Mouse (Mus musculus): ENCODE measurements at regions not wholly inside any gene's neighbourhood (a gene's known extent, or its start where the extent isn't known, plus 50 kb on each side); places are given as distances from the start of the nearest gene placed in this dataset.

DNA sequence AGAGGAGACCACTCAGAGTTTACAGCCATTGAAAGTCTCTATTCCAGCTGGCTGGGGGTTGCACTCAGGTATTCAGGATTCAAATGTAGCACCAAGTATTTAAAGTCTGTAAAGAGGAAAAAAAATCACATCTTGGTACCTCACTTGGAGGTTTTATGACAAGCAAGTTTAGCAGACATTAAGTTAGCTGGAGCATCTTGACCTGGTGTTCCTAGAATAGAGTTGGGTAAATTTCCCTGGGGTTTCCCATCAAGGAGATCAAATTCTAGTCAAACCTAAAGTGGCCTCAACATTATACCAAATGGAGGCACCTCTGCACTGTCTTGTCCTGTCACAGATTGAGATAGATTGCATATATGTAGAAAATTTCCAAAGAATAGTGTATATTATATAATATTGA lies 93.8 kb upstream of the Fndc3a start:
- Histone ChIP-seq H3K27ac (ENCODE audit: control insufficient read depth, insufficient read depth, low read depth, low read length, poor library complexity) (no peak overlapping the region), H3K4me1 (ENCODE audit: control insufficient read depth, insufficient read depth, low read length) (no peaks in the 10 kb centered on the region; the same call in 1 of the 2 replicates), H3K4me3 (replicated peaks; ENCODE audit: control insufficient read depth, low read depth, low read length) (no peak overlapping the region)
- TF ChIP-seq POLR2A (IDR thresholded peaks at IDR 0.05; ENCODE audit: borderline replicate concordance, control insufficient read depth, low read depth, low read length) (no peak), CTCF (IDR thresholded peaks at IDR 0.05; ENCODE audit: control insufficient read depth, insufficient read depth, low read length) (no peak)

DNA sequence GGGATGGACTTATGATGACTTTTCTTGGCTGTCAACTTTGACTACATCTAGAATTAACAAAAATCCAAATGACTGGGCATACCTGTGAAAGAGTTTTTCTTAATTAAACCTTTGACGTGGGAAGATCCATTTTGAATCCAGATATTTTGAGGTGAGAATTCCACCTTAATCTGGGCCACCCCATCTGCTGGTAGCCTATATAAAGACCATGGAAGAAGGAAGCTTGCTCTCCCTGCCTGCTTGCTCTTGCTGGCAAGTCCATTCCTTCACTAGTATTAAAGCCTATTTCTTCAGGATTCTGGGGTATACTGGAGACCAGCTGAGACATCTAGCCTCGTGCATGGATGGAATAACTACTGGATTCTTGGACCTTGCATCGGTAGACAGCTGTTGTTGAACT lies 80.9 kb upstream of the Fndc3a start:
- 72% methylated on average over 3 of the region's 3 CpGs for WGBS
- no peaks in the 10 kb centered on the region for H3K4me1 ChIP-seq (ENCODE audit: control insufficient read depth, insufficient read depth, low read length)
- H3K4me3 ChIP-seq (replicated peaks; ENCODE audit: control insufficient read depth, low read depth, low read length): no peak overlapping the region
- no peak for TF ChIP-seq CTCF (IDR thresholded peaks at IDR 0.05; ENCODE audit: control insufficient read depth, insufficient read depth, low read length)
- TF ChIP-seq POLR2A (IDR thresholded peaks at IDR 0.05; ENCODE audit: borderline replicate concordance, control insufficient read depth, low read depth, low read length): no peak
- no peak overlapping the region for H3K27ac ChIP-seq (ENCODE audit: control insufficient read depth, insufficient read depth, low read depth, low read length, poor library complexity)

DNA sequence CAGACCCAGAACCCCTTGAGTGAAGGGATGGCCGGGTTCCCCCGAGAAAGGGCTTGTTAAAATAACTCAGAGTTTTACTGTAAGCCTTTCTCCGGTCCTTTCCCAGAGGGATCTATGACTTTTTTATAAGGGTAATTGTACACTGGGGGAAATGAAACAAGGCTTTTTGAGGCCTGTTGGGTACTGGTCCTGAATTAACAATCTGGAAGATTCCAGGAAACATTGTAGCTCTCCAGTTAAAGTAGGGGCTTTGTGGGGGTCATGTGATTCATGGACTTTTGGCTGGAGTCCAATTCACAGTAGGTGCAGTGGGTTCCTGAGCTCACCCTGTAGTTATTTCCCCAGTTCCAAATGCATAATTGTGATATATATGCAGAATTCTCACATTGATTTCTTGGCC lies 77.1 kb upstream of the Fndc3a start:
- Histone ChIP-seq H3K27ac (ENCODE audit: control insufficient read depth, insufficient read depth, low read depth, low read length, poor library complexity) (no peak overlapping the region), H3K4me1 (ENCODE audit: control insufficient read depth, insufficient read depth, low read length) (no peaks in the 10 kb centered on the region), H3K4me3 (replicated peaks; ENCODE audit: control insufficient read depth, low read depth, low read length) (no peak overlapping the region)
- 83% methylated on average over 3 of the region's 3 CpGs for WGBS
- TF ChIP-seq POLR2A (IDR thresholded peaks at IDR 0.05; ENCODE audit: borderline replicate concordance, control insufficient read depth, low read depth, low read length) (no peak), CTCF (IDR thresholded peaks at IDR 0.05; ENCODE audit: control insufficient read depth, insufficient read depth, low read length) (no peak)

DNA sequence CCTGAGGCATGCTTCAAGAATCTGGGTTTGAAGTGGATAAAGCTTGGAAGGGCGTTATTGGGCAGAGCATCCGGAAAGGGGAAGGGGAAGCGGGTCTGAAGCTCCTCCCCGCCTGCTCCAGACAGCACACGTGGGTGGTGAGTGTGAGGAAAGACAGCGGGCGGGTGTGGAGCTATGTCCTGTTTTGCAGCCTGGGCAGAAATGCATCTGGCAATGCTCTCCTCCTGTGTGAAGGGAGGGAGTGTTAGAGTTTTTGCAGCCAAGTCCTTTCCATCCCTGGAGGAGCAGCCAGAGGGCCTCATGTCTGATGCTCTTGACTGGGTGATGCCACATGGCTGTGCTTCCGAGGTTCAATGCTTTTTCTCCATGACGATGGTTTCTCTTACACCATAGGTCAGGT lies 73.4 kb upstream of the Fndc3a start:
- WGBS: 29% methylated on average over 9 of the region's 9 CpGs
- H3K4me1 ChIP-seq (ENCODE audit: control insufficient read depth, insufficient read depth, low read length): no peaks in the 10 kb centered on the region
- peak overlapping the region; percentile 23 for H3K4me3 ChIP-seq (replicated peaks; ENCODE audit: control insufficient read depth, low read depth, low read length)
- no peak overlapping the region; the same call in 1 of the 2 replicates for H3K27ac ChIP-seq (ENCODE audit: control insufficient read depth, insufficient read depth, low read depth, low read length, poor library complexity)
- TF ChIP-seq CTCF (IDR thresholded peaks at IDR 0.05; ENCODE audit: control insufficient read depth, insufficient read depth, low read length) (no peak), POLR2A (IDR thresholded peaks at IDR 0.05; ENCODE audit: borderline replicate concordance, control insufficient read depth, low read depth, low read length) (no peak)

DNA sequence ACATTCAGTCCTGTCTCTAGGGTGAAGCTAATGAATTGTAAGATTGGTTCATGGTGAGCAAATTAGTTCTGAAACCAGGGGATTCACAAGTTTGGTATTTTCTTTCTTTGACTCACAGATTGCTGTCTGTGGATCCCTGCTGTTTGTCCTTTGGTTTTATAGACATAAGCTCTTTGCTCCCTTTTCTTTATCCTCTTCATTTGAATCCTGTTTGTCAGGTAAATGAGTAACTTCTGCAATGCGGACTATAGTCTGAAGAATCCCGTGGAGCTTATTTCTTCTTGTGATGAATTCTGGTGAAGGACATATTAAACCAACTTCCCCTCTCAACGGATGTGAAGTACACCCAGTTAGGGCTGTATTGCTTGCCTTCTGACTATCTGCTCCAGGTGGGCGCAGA lies 69.6 kb upstream of the Fndc3a start:
- Histone ChIP-seq H3K27ac (ENCODE audit: control insufficient read depth, insufficient read depth, low read depth, low read length, poor library complexity) (no peak overlapping the region), H3K4me1 (ENCODE audit: control insufficient read depth, insufficient read depth, low read length) (no peaks in the 10 kb centered on the region), H3K4me3 (replicated peaks; ENCODE audit: control insufficient read depth, low read depth, low read length) (no peak overlapping the region)
- WGBS: 54% methylated on average over 4 of the region's 4 CpGs
- TF ChIP-seq POLR2A (IDR thresholded peaks at IDR 0.05; ENCODE audit: borderline replicate concordance, control insufficient read depth, low read depth, low read length) (no peak), CTCF (IDR thresholded peaks at IDR 0.05; ENCODE audit: control insufficient read depth, insufficient read depth, low read length) (no peak)

DNA sequence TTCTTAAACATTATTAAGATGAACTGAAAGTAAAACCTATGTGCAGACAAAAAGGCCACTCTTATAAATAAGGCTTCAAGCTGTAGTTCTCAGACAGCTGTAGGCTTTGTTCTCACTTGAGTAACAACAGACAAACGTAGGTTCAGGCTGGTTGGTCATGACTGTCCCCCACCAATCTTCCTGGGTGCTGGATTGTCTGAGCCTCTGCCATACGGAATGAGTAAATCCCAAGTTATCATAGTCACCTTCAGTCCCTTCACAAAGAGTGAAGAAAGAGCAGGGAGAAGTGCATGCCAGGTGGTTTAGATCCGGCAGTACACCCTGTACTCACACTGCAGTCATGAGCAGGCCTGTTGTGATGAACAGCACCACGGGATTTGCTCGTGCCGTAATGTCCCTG lies 69.0 kb upstream of the Fndc3a start:
- Histone ChIP-seq H3K4me1 (ENCODE audit: control insufficient read depth, insufficient read depth, low read length) (no peaks in the 10 kb centered on the region), H3K27ac (ENCODE audit: control insufficient read depth, insufficient read depth, low read depth, low read length, poor library complexity) (no peak overlapping the region), H3K4me3 (replicated peaks; ENCODE audit: control insufficient read depth, low read depth, low read length) (no peak overlapping the region)
- TF ChIP-seq CTCF (IDR thresholded peaks at IDR 0.05; ENCODE audit: control insufficient read depth, insufficient read depth, low read length) (no peak), POLR2A (IDR thresholded peaks at IDR 0.05; ENCODE audit: borderline replicate concordance, control insufficient read depth, low read depth, low read length) (no peak)
- 73% methylated on average over 6 of the region's 6 CpGs for WGBS

DNA sequence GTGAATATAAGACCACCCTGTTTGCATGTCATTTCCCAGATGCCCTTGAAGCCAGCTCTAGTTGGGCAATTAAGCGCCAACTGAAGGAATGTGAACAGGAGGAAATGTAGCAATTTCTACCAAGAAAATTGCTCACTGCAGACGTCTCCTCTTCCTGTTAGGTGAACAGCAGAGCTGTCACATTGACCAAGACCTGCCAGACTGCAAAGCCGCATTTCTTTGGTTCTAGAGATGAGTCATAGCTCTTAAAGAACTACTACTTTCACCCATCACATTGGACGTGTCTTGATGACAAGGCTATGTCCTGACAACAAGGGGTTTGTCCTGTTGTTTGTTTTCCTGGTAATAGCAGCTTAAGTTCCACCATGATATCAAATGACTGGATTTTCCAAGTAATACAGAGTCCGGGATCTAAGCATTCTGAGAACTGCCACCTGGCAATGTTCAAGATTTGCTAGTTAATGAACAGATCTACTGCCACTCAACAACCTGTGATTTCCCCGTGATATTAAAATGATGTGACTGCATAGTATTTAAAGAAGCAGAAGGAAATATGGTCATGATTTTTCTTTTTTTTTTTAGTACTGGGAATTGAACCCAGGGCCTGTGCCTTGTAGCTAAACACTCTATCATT lies 68.2 kb upstream of the Fndc3a start:
- no peaks in the 10 kb centered on the region for H3K4me1 ChIP-seq (ENCODE audit: control insufficient read depth, insufficient read depth, low read length)
- 22% methylated on average over 6 of the region's 6 CpGs for WGBS
- H3K27ac ChIP-seq (ENCODE audit: control insufficient read depth, insufficient read depth, low read depth, low read length, poor library complexity): no peak overlapping the region
- no peak overlapping the region for H3K4me3 ChIP-seq (replicated peaks; ENCODE audit: control insufficient read depth, low read depth, low read length)
- TF ChIP-seq CTCF (IDR thresholded peaks at IDR 0.05; ENCODE audit: control insufficient read depth, insufficient read depth, low read length): no peak
- TF ChIP-seq POLR2A (IDR thresholded peaks at IDR 0.05; ENCODE audit: borderline replicate concordance, control insufficient read depth, low read depth, low read length): no peak

DNA sequence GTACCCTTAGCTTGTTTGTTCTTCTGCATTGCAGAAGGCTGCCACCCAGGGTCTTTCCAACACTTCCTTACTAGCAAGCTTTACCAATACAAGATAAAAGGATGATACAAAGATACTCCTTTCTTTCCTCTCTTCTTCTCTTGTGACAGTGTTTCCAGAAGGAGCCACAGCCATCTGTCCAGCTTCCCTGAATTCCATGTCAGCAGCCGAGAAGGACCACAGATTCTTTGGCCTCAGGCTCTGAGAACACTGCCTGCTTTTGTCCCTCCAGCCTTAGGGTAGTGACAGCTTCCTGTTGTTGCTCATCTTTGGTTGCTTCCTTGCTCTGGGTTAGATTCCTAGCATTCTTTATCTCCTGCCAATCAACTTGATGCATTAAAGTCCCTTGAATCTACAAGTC lies 60.4 kb upstream of the Fndc3a start:
- WGBS: 59% methylated on average over 1 of the region's 1 CpGs
- H3K4me3 ChIP-seq (replicated peaks; ENCODE audit: control insufficient read depth, low read depth, low read length): no peak overlapping the region
- H3K27ac ChIP-seq (ENCODE audit: control insufficient read depth, insufficient read depth, low read depth, low read length, poor library complexity): no peak overlapping the region
- no peaks in the 10 kb centered on the region for H3K4me1 ChIP-seq (ENCODE audit: control insufficient read depth, insufficient read depth, low read length)
- TF ChIP-seq POLR2A (IDR thresholded peaks at IDR 0.05; ENCODE audit: borderline replicate concordance, control insufficient read depth, low read depth, low read length) (no peak), CTCF (IDR thresholded peaks at IDR 0.05; ENCODE audit: control insufficient read depth, insufficient read depth, low read length) (no peak)

DNA sequence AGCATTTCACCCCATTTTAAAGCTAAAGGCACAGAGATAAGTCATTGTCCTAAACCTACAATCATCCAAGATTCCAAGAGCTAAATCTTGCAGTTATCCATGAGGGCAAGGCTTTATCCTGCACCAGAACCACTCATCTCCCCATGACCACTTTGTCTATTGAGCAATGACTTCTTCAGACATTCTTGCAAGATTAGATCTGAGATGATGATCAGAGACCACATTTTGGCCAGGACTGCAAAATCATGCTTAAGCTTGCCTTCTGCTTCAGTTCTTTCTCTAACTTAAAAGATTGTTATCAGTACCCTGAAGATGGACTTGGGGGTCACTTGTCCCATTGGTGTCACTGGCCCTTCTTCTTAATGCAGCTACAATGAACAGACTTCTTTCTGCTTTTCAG lies 50.3 kb upstream of the Fndc3a start:
- no peak overlapping the region for H3K27ac ChIP-seq (ENCODE audit: control insufficient read depth, insufficient read depth, low read depth, low read length, poor library complexity)
- no peaks in the 10 kb centered on the region for H3K4me1 ChIP-seq (ENCODE audit: control insufficient read depth, insufficient read depth, low read length)
- TF ChIP-seq CTCF (IDR thresholded peaks at IDR 0.05; ENCODE audit: control insufficient read depth, insufficient read depth, low read length) (no peak), POLR2A (IDR thresholded peaks at IDR 0.05; ENCODE audit: borderline replicate concordance, control insufficient read depth, low read depth, low read length) (no peak)
- H3K4me3 ChIP-seq (replicated peaks; ENCODE audit: control insufficient read depth, low read depth, low read length): no peak overlapping the region
